Mouse (Mus musculus): ENCODE results near the gene Mettl24.

GRCm38 (mm10) chr10:40666943-40667342, 16.1 kb upstream of the Mettl24 start:
- no peak for TF ChIP-seq GATA1 (IDR thresholded peaks at IDR 0.05; ENCODE audit: borderline replicate concordance, low read length)
- TF ChIP-seq FLI1 (IDR thresholded peaks at IDR 0.05; ENCODE audit: low read length), result no peak
